Mouse (Mus musculus) kidney, adult 9 months (tissue): Measurements from ENCODE around the gene Lsm2.

Source experiments
- DNase-seq: peaks from one replicate; pipeline ENCODE4 v3.0.0; 2022

Lsm2 gene

DNA sequence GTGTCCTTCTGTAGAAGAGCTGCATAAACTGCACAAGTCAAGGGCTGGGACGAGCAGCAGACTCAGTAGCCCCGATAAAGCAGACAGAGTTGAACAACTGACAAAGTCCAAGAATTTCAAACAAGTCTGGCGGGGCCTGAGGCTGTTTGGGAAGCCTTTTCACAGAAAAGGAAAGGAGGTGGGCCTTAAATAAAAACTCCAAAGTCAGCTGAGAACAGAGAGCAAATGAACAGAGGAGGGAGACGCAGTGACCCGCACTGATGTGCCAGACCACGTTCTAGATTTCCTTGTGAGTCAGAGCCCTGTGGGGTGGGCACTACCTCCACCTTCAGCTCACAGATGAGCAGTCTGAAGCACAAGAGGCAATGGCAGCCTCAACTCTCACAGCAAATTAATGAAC lies 53.2 kb downstream of the Lsm2 start:
- DNase-seq: no peak
